Mouse (Mus musculus) thymus, adult 2 months (tissue): ENCODE results near the gene Gemin7.

Experiments
- CTCF ChIP-seq: fragments of 200-500 bp; IDR thresholded peaks from 2 replicates; pipeline ENCODE4 v1.5.1; 2012; ENCODE audit warnings: mild to moderate bottlenecking, control low read depth, low read length, moderate library complexity, borderline replicate concordance; ENCODE audit not compliant: control insufficient read depth, poor library complexity, insufficient read depth; ENCODE audit errors: extremely low read depth
- POLR2A ChIP-seq: fragments of 200-500 bp; IDR thresholded peaks from 2 replicates; pipeline ENCODE4 v1.6.1; 2012; ENCODE audit warnings: mild to moderate bottlenecking, low read length, control low read depth, moderate library complexity; ENCODE audit not compliant: control insufficient read depth, poor library complexity, insufficient read depth; ENCODE audit errors: extremely low read depth

DNA sequence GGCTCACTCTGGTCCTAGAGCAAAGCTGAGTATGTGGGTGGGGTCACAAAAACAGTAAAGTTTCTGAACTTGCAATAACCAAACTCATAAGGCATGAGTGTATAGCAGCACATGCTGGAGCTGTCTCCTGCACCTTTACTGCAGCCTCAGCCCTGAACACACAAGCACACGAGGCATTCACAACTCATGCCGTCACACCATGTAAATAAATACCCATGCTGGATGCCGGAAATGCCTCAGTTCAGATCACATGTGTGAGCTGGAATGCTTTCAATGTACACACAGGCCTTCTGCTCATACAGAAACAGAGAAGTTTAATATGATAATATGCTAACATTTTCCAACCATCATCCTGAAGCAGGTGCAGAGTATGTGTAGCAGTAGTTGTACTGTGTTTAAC, 31.4 kb downstream of the Gemin7 start:
- no peak for TF ChIP-seq POLR2A
- TF ChIP-seq CTCF, result no peak
